Comparison of ENCODE assay signal across 8 mouse cellular contexts in the genomic region with DNA sequence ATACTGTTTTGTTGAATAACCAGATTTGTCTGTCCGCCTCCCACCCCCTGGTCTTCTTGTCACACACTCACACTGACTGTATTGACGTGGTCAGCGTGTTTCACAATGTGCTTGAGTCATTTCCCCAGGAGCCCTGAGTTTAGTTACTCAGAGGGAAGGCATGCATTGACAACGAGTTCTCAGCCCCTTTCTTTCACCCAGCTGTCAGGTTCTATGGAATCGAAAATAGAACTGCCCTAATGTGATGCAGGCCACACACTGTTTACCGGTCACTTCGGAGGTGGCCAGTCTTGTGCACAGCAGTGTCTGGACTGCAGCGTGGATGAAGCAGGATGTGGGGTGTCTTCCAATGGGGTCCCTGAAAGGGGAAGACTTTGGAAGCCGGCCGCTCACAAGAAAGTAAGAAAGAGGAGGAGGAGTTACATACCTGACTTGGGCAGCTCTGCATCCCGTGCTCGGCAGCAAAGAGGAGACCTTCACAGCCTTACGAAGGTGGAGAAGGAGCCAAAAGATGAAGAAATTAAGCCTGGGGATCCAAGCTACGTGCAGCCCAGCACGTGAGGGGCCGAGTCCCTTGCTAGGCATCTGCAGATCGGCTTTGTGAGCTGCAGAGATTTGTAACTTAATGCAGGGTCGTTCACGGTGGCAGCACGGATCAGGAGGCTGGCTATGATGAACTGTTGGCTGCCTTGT. TPM values are rescaled to one million over a fixed set of nuclear protein-coding genes. Genes with fewer than 3 reads are reported as not detected.
A peak's percentile ranks its signal among the peaks of the same experiment; 100 is the strongest.
DNase-seq lines count a peak whose midpoint lies in the region; ATAC-seq lines count a peak whose summit lies in the region.

No protein-coding gene starts in this region.

- no peak overlapping the region for H3K9ac ChIP-seq in stomach, embryonic 14.5 days (replicated peaks; ENCODE audit: low read depth, low read length)

- intact Hi-C loops in left cerebral cortex, postnatal 4 days (cut with DNase I) = no loop called here

- H3K9me3 ChIP-seq in stomach, embryonic 14.5 days (ENCODE audit: control insufficient read depth, low read depth, low read length) = 0 out of 2 replicates have a peak, but pooled peaks cover 3% of the 10 kb centered on the region

- no peaks in the 10 kb centered on the region for H3K36me3 ChIP-seq in stomach, embryonic 14.5 days (ENCODE audit: control insufficient read depth, insufficient read depth, low read length)

- H3K27ac ChIP-seq in stomach, embryonic 14.5 days (ENCODE audit: low read length) = peak overlapping the region; percentile 34; the same call in 1 of the 2 replicates

- DNase-seq in urinary bladder, postnatal 14 days (ENCODE audit: low spot score) = peak; percentile 76
- DNase-seq in urinary bladder, postnatal 10 days (ENCODE audit: low spot score) = no peak
- DNase-seq in heart, adult 18-20 months = peak; percentile 74 to 81
- peak; percentile 37 for DNase-seq in kidney, adult 11 months
- peak; percentile 57 for DNase-seq in lung, postnatal 10 days
- DNase-seq in left cerebral cortex, postnatal 4 days = no peak
- no peak for DNase-seq in frontal cortex, postnatal 14 days (ENCODE audit: low spot score in 2 of 2)

- peak overlapping the region; percentile 5; the same call in 1 of the 2 replicates for H3K4me3 ChIP-seq in stomach, embryonic 14.5 days (ENCODE audit: low read depth, low read length)

- peak; percentile 56; the same call in 1 of the 2 replicates for ATAC-seq in stomach, embryonic 14.5 days (ENCODE audit: insufficient number of reproducible peaks, insufficient read depth, low FRiP score, low read depth)

- H3K4me2 ChIP-seq in stomach, embryonic 14.5 days (replicated peaks; ENCODE audit: low read depth, low read length) = peak overlapping the region; percentile 25

- peaks cover 35% of the 10 kb centered on the region for H3K4me1 ChIP-seq in stomach, embryonic 14.5 days (ENCODE audit: control insufficient read depth, insufficient read depth, low read length)

- H3K27me3 ChIP-seq in stomach, embryonic 14.5 days (ENCODE audit: control insufficient read depth, insufficient read depth, low read length) = no peaks in the 10 kb centered on the region

- WGBS in stomach, embryonic 14.5 days = 16% methylated on average over 20 of the region's 20 CpGs

RNA-seq across cellular contexts. Expression of a gene that starts 43.3 kb away (rescaled TPM):
- total RNA-seq in heart, adult 18-20 months (2021) = 10 to 100 TPM; 39.1 to 44.2 TPM
- 12.5 and 20.6 TPM in 2 replicates for polyA plus RNA-seq in stomach, embryonic 14.5 days (2014; fragmentation: Nextera tagmentation; extraction: Ambion mirVana)
- 10 to 100 TPM; 18.5 to 18.6 TPM for total RNA-seq in left cerebral cortex, postnatal 4 days (2021)

Comparison
In these comparisons a context has a peak if more than half of its experiments do, and no peak if none do; other contexts are left out.
1. DNase-seq: peak in urinary bladder, postnatal 14 days (single experiment), heart, adult 18-20 months (2 of 2), kidney, adult 11 months (single experiment) and lung, postnatal 10 days (single experiment); none in urinary bladder, postnatal 10 days (single experiment), left cerebral cortex, postnatal 4 days (single experiment) and frontal cortex, postnatal 14 days (0 of 2).